Mouse (Mus musculus): Measurements from ENCODE around the gene Ddx54. TPM values are rescaled to one million over a fixed set of nuclear protein-coding genes. Genes with fewer than 3 reads are reported as not detected.

Ddx54 gene
- polyA plus RNA-seq, 1 experiment from 2014 or later, result 62.3 TPM

- Histone ChIP-seq H3K9me3 (no peaks in the 10 kb centered on the region; the same call in 1 of the 2 replicates), H3K36me3 (replicated peaks) (peaks cover 100% of the 10 kb centered on the region), H3K4me1 (peaks cover 6% of the 10 kb centered on the region), H3K4me3 (no peak overlapping the region), H3K27me3 (replicated peaks; ENCODE audit: low read depth, poor library complexity, severe bottlenecking) (no peaks in the 10 kb centered on the region), H3K27ac (replicated peaks) (no peak overlapping the region)
- 95% methylated on average over 23 of the region's 23 CpGs for WGBS
- no peak for DNase-seq (ENCODE audit: low spot score)
Measured at GRCm38 (mm10) chr5:120621078-120621765, 8.7 kb downstream of the Ddx54 start.

GRCm38 (mm10) chr5:120621846-120622197 lies 9.3 kb downstream of the Ddx54 start:
- peaks cover 10% of the 10 kb centered on the region for H3K4me1 ChIP-seq
- no peak for DNase-seq (ENCODE audit: low spot score)
- no peaks in the 10 kb centered on the region for H3K27me3 ChIP-seq (replicated peaks; ENCODE audit: low read depth, poor library complexity, severe bottlenecking)
- H3K36me3 ChIP-seq (replicated peaks), result peaks cover 100% of the 10 kb centered on the region
- H3K4me3 ChIP-seq, result no peak overlapping the region
- no peak overlapping the region for H3K27ac ChIP-seq (replicated peaks)
- H3K9me3 ChIP-seq, result no peaks in the 10 kb centered on the region
- WGBS, result 93% methylated on average over 10 of the region's 10 CpGs

- 82% methylated on average over 5 of the region's 5 CpGs for WGBS
- H3K27me3 ChIP-seq (replicated peaks; ENCODE audit: low read depth, poor library complexity, severe bottlenecking), result no peaks in the 10 kb centered on the region
- no peak overlapping the region for H3K27ac ChIP-seq (replicated peaks)
- DNase-seq (ENCODE audit: low spot score), result no peak
- H3K9me3 ChIP-seq, result no peaks in the 10 kb centered on the region
- no peak overlapping the region for H3K4me3 ChIP-seq
- H3K4me1 ChIP-seq, result peaks cover 10% of the 10 kb centered on the region
- H3K36me3 ChIP-seq (replicated peaks), result peaks cover 100% of the 10 kb centered on the region
Measured at GRCm38 (mm10) chr5:120622198-120622851, 9.8 kb downstream of the Ddx54 start.

- H3K27ac ChIP-seq (replicated peaks), result no peak overlapping the region
Measured at GRCm38 (mm10) chr5:120624427-120624826, 11.9 kb downstream of the Ddx54 start.

GRCm38 (mm10) chr5:120626399-120626798 lies 13.9 kb downstream of the Ddx54 start:
- peaks cover 24% of the 10 kb centered on the region for H3K27me3 ChIP-seq (replicated peaks; ENCODE audit: low read depth, poor library complexity, severe bottlenecking)
- peaks cover 13% of the 10 kb centered on the region for H3K4me1 ChIP-seq
- no peak overlapping the region for H3K4me3 ChIP-seq
- no peak overlapping the region for H3K27ac ChIP-seq (replicated peaks)
- peak; percentile 83 for DNase-seq (ENCODE audit: low spot score)
- peaks cover 80% of the 10 kb centered on the region for H3K36me3 ChIP-seq (replicated peaks)
- no peaks in the 10 kb centered on the region for H3K9me3 ChIP-seq
- 27% methylated on average over 19 of the region's 19 CpGs for WGBS

More at GRCm38 (mm10) chr5:120624427-120624826, 11.9 kb downstream of the Ddx54 start:
- no peak overlapping the region for H3K4me3 ChIP-seq
- H3K36me3 ChIP-seq (replicated peaks), result peaks cover 99% of the 10 kb centered on the region
- H3K27me3 ChIP-seq (replicated peaks; ENCODE audit: low read depth, poor library complexity, severe bottlenecking), result peaks cover 4% of the 10 kb centered on the region
- no peak for DNase-seq (ENCODE audit: low spot score)
- no peaks in the 10 kb centered on the region for H3K9me3 ChIP-seq
- 93% methylated on average over 10 of the region's 10 CpGs for WGBS
- peaks cover 10% of the 10 kb centered on the region for H3K4me1 ChIP-seq

- H3K36me3 ChIP-seq (replicated peaks), result peaks cover 66% of the 10 kb centered on the region
- WGBS, result 91% methylated on average over 15 of the region's 15 CpGs
- no peak overlapping the region for H3K4me3 ChIP-seq
- H3K27me3 ChIP-seq (replicated peaks; ENCODE audit: low read depth, poor library complexity, severe bottlenecking), result peaks cover 37% of the 10 kb centered on the region
- H3K27ac ChIP-seq (replicated peaks), result no peak overlapping the region
- H3K9me3 ChIP-seq, result peaks cover 7% of the 10 kb centered on the region; the same call in 1 of the 2 replicates
- DNase-seq (ENCODE audit: low spot score), result no peak
- peaks cover 13% of the 10 kb centered on the region for H3K4me1 ChIP-seq
Measured at GRCm38 (mm10) chr5:120627515-120628300, 15.2 kb downstream of the Ddx54 start.

- Histone ChIP-seq H3K4me1 (peaks cover 13% of the 10 kb centered on the region), H3K4me3 (no peak overlapping the region), H3K9me3 (peaks cover 7% of the 10 kb centered on the region; the same call in 1 of the 2 replicates), H3K27ac (replicated peaks) (no peak overlapping the region), H3K27me3 (replicated peaks; ENCODE audit: low read depth, poor library complexity, severe bottlenecking) (peaks cover 45% of the 10 kb centered on the region), H3K36me3 (replicated peaks) (peaks cover 57% of the 10 kb centered on the region)
- 85% methylated on average over 7 of the region's 7 CpGs for WGBS
- DNase-seq (ENCODE audit: low spot score), result no peak
Measured at GRCm38 (mm10) chr5:120628624-120629023, 16.1 kb downstream of the Ddx54 start.

- Histone ChIP-seq H3K27ac (replicated peaks) (no peak overlapping the region), H3K4me3 (peak overlapping the region; percentile 44), H3K4me1 (peaks cover 21% of the 10 kb centered on the region), H3K27me3 (replicated peaks; ENCODE audit: low read depth, poor library complexity, severe bottlenecking) (peaks cover 54% of the 10 kb centered on the region), H3K36me3 (replicated peaks) (peaks cover 32% of the 10 kb centered on the region), H3K9me3 (peaks cover 7% of the 10 kb centered on the region; the same call in 1 of the 2 replicates)
- peak; percentile 39 for DNase-seq (ENCODE audit: low spot score)
- 8% methylated on average over 29 of the region's 29 CpGs for WGBS
Measured at GRCm38 (mm10) chr5:120631128-120631527, 18.6 kb downstream of the Ddx54 start.

- H3K4me1 ChIP-seq, result peaks cover 16% of the 10 kb centered on the region
- peaks cover 7% of the 10 kb centered on the region; the same call in 1 of the 2 replicates for H3K9me3 ChIP-seq
- peaks cover 25% of the 10 kb centered on the region for H3K36me3 ChIP-seq (replicated peaks)
- no peak overlapping the region for H3K4me3 ChIP-seq
- no peak for DNase-seq (ENCODE audit: low spot score)
- H3K27me3 ChIP-seq (replicated peaks; ENCODE audit: low read depth, poor library complexity, severe bottlenecking), result peaks cover 54% of the 10 kb centered on the region
- 89% methylated on average over 5 of the region's 5 CpGs for WGBS
- H3K27ac ChIP-seq (replicated peaks), result no peak overlapping the region
Measured at GRCm38 (mm10) chr5:120631892-120632291, 19.4 kb downstream of the Ddx54 start.

- no peak for DNase-seq (ENCODE audit: low spot score)
- 59% methylated on average over 9 of the region's 9 CpGs for WGBS
Measured at GRCm38 (mm10) chr5:120634131-120634530, 21.6 kb downstream of the Ddx54 start, which contains the start of gene Cfap73. Cfap73 (minus strand) TSS chr5:120634235.

GRCm38 (mm10) chr5:120634860-120635259 lies 22.3 kb downstream of the Ddx54 start:
- WGBS, result 46% methylated on average over 5 of the region's 5 CpGs
- Histone ChIP-seq H3K9me3 (peaks cover 7% of the 10 kb centered on the region; the same call in 1 of the 2 replicates), H3K4me3 (no peak overlapping the region), H3K4me1 (peaks cover 16% of the 10 kb centered on the region), H3K27ac (replicated peaks) (no peak overlapping the region), H3K27me3 (replicated peaks; ENCODE audit: low read depth, poor library complexity, severe bottlenecking) (peaks cover 45% of the 10 kb centered on the region), H3K36me3 (replicated peaks) (no peaks in the 10 kb centered on the region)
- DNase-seq (ENCODE audit: low spot score), result no peak

More at GRCm38 (mm10) chr5:120634131-120634530, 21.6 kb downstream of the Ddx54 start, which contains the start of gene Cfap73:
- H3K27ac ChIP-seq (replicated peaks), result no peak within 1 kb of the TSS
- peaks cover 7% of the 10 kb centered on the region; the same call in 1 of the 2 replicates for H3K9me3 ChIP-seq
- peaks cover 2% of the 10 kb centered on the region for H3K36me3 ChIP-seq (replicated peaks)
- peaks cover 53% of the 10 kb centered on the region for H3K27me3 ChIP-seq (replicated peaks; ENCODE audit: low read depth, poor library complexity, severe bottlenecking)
- no peak within 1 kb of the TSS for H3K4me3 ChIP-seq
- H3K4me1 ChIP-seq, result peaks cover 16% of the 10 kb centered on the region

- Histone ChIP-seq H3K36me3 (replicated peaks) (no peaks in the 10 kb centered on the region), H3K27me3 (replicated peaks; ENCODE audit: low read depth, poor library complexity, severe bottlenecking) (peaks cover 38% of the 10 kb centered on the region), H3K4me1 (peaks cover 16% of the 10 kb centered on the region), H3K4me3 (no peak overlapping the region), H3K9me3 (peaks cover 7% of the 10 kb centered on the region; the same call in 1 of the 2 replicates), H3K27ac (replicated peaks) (no peak overlapping the region)
- no peak for DNase-seq (ENCODE audit: low spot score)
- 92% methylated on average over 5 of the region's 5 CpGs for WGBS
Measured at GRCm38 (mm10) chr5:120635633-120636032, 23.1 kb downstream of the Ddx54 start.

Measured in embryonic facial prominence, embryonic 10.5 days (tissue).